Mouse (Mus musculus) midbrain, embryonic 10.5 days (tissue): Measurements from ENCODE around the gene Rora. TPM values are rescaled to one million over a fixed set of nuclear protein-coding genes. Genes with fewer than 3 reads are reported as not detected.

Experiments used
- DNase-seq: peaks from one replicate; pipeline ENCODE4 v3.0.0-alpha.2; 2017; ENCODE audit warnings: low spot score
- H3K27ac ChIP-seq: fragments of 300-500 bp; sonication (generic); replicated peaks from 2 replicates; pipeline ENCODE4 v1.5.1; 2016; ENCODE audit warnings: mild to moderate bottlenecking
- H3K27me3 ChIP-seq: fragments of 300-500 bp; sonication (generic); 2 replicates; pipeline ENCODE4 v1.6.1; 2016; ENCODE audit warnings: low read depth, mild to moderate bottlenecking; ENCODE audit not compliant: poor library complexity, severe bottlenecking
- H3K36me3 ChIP-seq: fragments of 300-500 bp; sonication (generic); 2 replicates; pipeline ENCODE4 v1.6.1; 2016; ENCODE audit warnings: mild to moderate bottlenecking, moderate library complexity
- H3K4me1 ChIP-seq: fragments of 300-500 bp; sonication (generic); 2 replicates; pipeline ENCODE4 v1.6.1; 2016
- H3K4me3 ChIP-seq: fragments of 300-500 bp; sonication (generic); 2 replicates; pipeline ENCODE4 v1.5.1; 2016; ENCODE audit warnings: mild to moderate bottlenecking, moderate library complexity
- H3K9me3 ChIP-seq: fragments of 300-500 bp; sonication (generic); replicated peaks from 2 replicates; pipeline ENCODE4 v1.6.1; 2016; ENCODE audit warnings: mild to moderate bottlenecking
- WGBS: fragments of 180-500 bp; shearing (Covaris S2); methylation state at CpG from one replicate; pipeline ENCODE4 v1.1.7; 2016; 5-methylcytosine and 5-hydroxymethylcytosine counted together
- polyA plus RNA-seq: library from polyadenylated mRNA; unstranded; fragments of >200 nt; fragmentation: Nextera tagmentation; extraction: Ambion mirVana; gene quantifications from 2 replicates; pipeline ENCODE4 v1.2.1, GENCODE M21; 2016

Gene Rora
- polyA plus RNA-seq, 1 experiment from 2014 or later, result 4.1 TPM

DNA sequence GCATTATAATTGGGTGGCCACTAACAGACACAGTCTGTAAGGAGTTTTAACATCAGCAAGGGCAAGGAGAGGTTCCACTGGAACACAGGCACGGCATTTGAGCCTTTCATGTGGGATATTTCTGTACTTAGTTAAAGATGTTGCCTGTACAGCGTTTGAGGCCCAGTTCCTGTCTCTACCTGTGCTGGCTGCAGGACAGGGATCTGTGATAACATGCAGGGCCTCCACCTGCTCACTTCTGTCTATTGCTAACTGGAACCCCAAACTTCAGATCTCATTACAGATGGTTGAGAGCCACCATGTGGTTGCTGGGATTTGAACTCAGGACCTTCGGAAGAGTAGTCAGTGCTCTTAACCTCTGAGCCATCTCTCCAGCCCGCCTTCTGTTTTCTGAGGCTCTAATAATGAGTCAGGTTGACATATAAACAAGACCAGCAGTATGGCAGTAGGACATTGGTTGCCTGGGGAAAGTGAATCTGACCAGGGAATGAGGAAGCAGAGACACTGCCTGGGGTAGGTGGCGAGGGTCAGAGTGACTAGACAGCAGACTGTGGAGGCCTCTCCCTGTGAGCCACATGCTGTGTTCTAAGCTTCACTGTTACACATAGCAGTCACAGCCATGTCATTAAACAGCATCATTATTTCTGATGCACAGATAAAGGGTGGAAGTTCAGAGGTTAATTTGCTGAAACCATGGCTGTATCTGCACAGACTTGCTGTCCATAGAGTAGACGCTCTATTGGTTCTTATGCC is 333.9 kb downstream of the Rora start:
- H3K4me3 ChIP-seq, result no peak overlapping the region
- no peaks in the 10 kb centered on the region for H3K36me3 ChIP-seq
- no peak for DNase-seq
- no peak overlapping the region for H3K27ac ChIP-seq
- peaks cover 22% of the 10 kb centered on the region for H3K4me1 ChIP-seq
- 84% methylated on average over 6 of the region's 6 CpGs for WGBS
- peaks cover 67% of the 10 kb centered on the region for H3K27me3 ChIP-seq
- no peaks in the 10 kb centered on the region for H3K9me3 ChIP-seq

GRCm38 (mm10) chr9:68988162-68988911 is 334.8 kb downstream of the Rora start:
- H3K36me3 ChIP-seq, result no peaks in the 10 kb centered on the region
- H3K27ac ChIP-seq, result no peak overlapping the region
- peaks cover 58% of the 10 kb centered on the region for H3K27me3 ChIP-seq
- H3K4me3 ChIP-seq, result no peak overlapping the region
- DNase-seq, result no peak
- 89% methylated on average over 13 of the region's 13 CpGs for WGBS
- peaks cover 17% of the 10 kb centered on the region for H3K4me1 ChIP-seq
- H3K9me3 ChIP-seq, result no peaks in the 10 kb centered on the region

DNA sequence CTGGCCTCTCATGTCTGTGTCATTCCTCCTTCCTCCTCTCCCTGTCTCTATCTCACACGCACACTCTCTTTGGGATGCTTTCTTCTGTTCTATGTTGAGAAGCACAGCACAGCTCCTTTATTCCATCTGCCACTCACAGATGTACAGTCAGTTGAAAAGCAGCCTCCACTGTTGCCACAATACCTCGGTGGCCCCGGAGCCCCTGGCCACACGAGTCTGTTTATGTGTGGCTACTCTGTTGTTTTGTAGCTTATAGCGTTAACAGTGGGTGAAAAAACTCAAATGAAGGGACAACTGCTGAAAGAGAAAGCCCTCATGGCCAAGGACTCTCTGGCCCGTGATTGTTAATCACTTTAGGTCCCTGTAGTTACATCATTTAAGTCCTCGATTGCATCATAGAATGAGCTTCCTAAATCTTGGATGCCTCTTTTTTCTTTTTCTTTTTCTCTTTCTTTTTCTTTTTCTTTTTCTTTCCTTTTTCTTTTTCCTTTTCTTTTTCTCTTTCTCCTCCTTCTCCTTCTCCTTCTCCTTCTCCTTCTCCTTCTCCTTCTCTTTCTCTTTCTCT is 336.4 kb downstream of the Rora start:
- Histone ChIP-seq H3K9me3 (no peaks in the 10 kb centered on the region), H3K36me3 (no peaks in the 10 kb centered on the region), H3K4me3 (no peak overlapping the region), H3K27ac (no peak overlapping the region), H3K27me3 (peaks cover 42% of the 10 kb centered on the region), H3K4me1 (peaks cover 13% of the 10 kb centered on the region)
- no peak for DNase-seq
- 81% methylated on average over 7 of the region's 7 CpGs for WGBS

GRCm38 (mm10) chr9:68993881-68994280 is 340.3 kb downstream of the Rora start:
- Histone ChIP-seq H3K27me3 (peaks cover 8% of the 10 kb centered on the region), H3K4me3 (no peak overlapping the region), H3K4me1 (0 out of 2 replicates have a peak, but pooled peaks cover 7% of the 10 kb centered on the region), H3K36me3 (no peaks in the 10 kb centered on the region), H3K27ac (no peak overlapping the region), H3K9me3 (peaks cover 5% of the 10 kb centered on the region; the same call in 1 of the 2 replicates)
- no peak for DNase-seq
- WGBS, result 69% methylated on average over 2 of the region's 2 CpGs

GRCm38 (mm10) chr9:68998961-68999360 is 345.4 kb downstream of the Rora start:
- Histone ChIP-seq H3K27ac (no peak overlapping the region), H3K36me3 (no peaks in the 10 kb centered on the region), H3K4me1 (0 out of 2 replicates have a peak, but pooled peaks cover 7% of the 10 kb centered on the region), H3K9me3 (peaks cover 5% of the 10 kb centered on the region; the same call in 1 of the 2 replicates), H3K4me3 (no peak overlapping the region), H3K27me3 (no peaks in the 10 kb centered on the region)
- 91% methylated on average over 9 of the region's 9 CpGs for WGBS
- no peak for DNase-seq

DNA sequence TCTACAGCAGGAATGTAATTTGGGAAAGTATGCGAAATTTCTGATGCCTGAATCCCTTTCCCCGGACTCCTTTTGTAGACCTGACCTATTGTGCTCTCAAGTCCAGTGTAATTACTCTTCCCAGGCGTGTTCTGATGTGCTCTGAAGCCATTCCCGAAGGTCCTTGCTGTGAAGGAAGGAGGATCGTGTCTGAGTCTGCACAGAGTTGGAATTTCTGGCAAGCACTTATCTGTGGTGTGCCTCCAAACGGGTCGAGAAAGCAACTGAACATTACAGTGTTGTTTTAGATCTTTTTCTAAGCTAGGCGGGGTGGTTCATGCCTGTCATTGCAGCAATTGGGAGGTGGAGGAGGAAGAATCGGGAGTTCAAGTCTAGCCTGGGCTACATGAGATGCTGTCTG is 350.9 kb downstream of the Rora start:
- Histone ChIP-seq H3K27ac (no peak overlapping the region), H3K36me3 (no peaks in the 10 kb centered on the region), H3K27me3 (no peaks in the 10 kb centered on the region), H3K4me1 (no peaks in the 10 kb centered on the region), H3K4me3 (no peak overlapping the region), H3K9me3 (no peaks in the 10 kb centered on the region)
- WGBS, result 87% methylated on average over 9 of the region's 9 CpGs
- no peak for DNase-seq

GRCm38 (mm10) chr9:69006666-69007065 is 353.1 kb downstream of the Rora start:
- 86% methylated on average over 3 of the region's 3 CpGs for WGBS
- no peak overlapping the region for H3K27ac ChIP-seq
- no peak for DNase-seq
- no peak overlapping the region for H3K4me3 ChIP-seq
- H3K9me3 ChIP-seq, result no peaks in the 10 kb centered on the region
- no peaks in the 10 kb centered on the region for H3K27me3 ChIP-seq
- H3K4me1 ChIP-seq, result no peaks in the 10 kb centered on the region
- H3K36me3 ChIP-seq, result no peaks in the 10 kb centered on the region

DNA sequence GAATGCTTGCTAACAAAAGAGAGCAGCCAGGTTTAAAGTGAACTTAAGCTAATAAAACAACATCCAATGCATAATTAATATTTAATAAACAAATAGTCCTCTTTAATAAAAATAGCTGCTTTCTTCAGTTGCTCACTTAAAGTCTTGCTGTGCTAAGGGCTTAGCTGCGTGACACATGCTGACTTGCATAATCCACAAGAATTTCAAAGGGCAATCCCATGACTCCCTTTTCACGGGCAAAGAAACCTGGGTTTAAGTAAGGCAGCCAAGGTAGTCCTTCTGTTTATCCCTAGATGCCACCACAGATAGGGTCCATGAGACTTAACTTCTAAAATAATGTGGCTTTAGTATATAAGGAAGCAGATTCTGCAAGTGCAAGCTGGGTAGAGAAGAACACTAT is 355.1 kb downstream of the Rora start:
- Histone ChIP-seq H3K4me3 (no peak overlapping the region), H3K4me1 (no peaks in the 10 kb centered on the region), H3K27me3 (no peaks in the 10 kb centered on the region), H3K27ac (no peak overlapping the region), H3K9me3 (no peaks in the 10 kb centered on the region), H3K36me3 (no peaks in the 10 kb centered on the region)
- no peak for DNase-seq
- 61% methylated on average over 2 of the region's 2 CpGs for WGBS

- Histone ChIP-seq H3K27me3 (no peaks in the 10 kb centered on the region), H3K4me1 (no peaks in the 10 kb centered on the region), H3K27ac (no peak overlapping the region), H3K36me3 (no peaks in the 10 kb centered on the region), H3K4me3 (no peak overlapping the region), H3K9me3 (no peaks in the 10 kb centered on the region)
- WGBS, result 86% methylated on average over 5 of the region's 5 CpGs
- no peak for DNase-seq
Measured at GRCm38 (mm10) chr9:69010886-69011285, 357.3 kb downstream of the Rora start.

DNA sequence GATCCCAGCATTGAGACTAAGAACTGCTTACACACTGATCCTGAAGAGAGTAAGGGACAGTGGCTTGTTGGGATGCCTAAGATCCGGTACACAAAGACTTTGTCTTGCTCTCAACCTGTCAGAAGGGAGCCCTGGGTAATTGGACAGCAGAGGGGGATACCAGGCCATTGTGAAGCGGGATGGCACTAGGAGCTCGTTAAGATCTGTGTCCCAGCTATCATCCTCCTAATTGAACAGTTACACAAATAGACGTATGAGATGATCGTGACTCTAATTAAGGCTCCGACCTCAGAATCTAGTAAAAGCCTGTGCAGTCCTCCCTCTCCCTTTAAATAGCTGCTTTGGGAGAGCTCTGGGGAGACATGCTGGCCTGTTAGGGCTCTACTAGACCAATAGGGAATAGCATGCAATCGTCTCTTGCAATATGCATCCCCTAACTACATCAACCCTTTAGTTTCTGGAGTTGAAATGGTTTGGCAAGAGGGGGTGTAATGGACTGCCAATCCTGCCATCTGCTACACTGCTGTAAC is 359.7 kb downstream of the Rora start:
- H3K9me3 ChIP-seq, result no peaks in the 10 kb centered on the region
- no peaks in the 10 kb centered on the region for H3K4me1 ChIP-seq
- H3K4me3 ChIP-seq, result no peak overlapping the region
- no peak for DNase-seq
- H3K27ac ChIP-seq, result no peak overlapping the region
- no peaks in the 10 kb centered on the region for H3K27me3 ChIP-seq
- 89% methylated on average over 7 of the region's 7 CpGs for WGBS
- H3K36me3 ChIP-seq, result no peaks in the 10 kb centered on the region

GRCm38 (mm10) chr9:69014203-69014602 is 360.6 kb downstream of the Rora start:
- no peak for DNase-seq
- Histone ChIP-seq H3K36me3 (no peaks in the 10 kb centered on the region), H3K27me3 (no peaks in the 10 kb centered on the region), H3K4me3 (no peak overlapping the region), H3K4me1 (no peaks in the 10 kb centered on the region), H3K27ac (no peak overlapping the region), H3K9me3 (no peaks in the 10 kb centered on the region)
- WGBS, result 94% methylated on average over 2 of the region's 2 CpGs

DNA sequence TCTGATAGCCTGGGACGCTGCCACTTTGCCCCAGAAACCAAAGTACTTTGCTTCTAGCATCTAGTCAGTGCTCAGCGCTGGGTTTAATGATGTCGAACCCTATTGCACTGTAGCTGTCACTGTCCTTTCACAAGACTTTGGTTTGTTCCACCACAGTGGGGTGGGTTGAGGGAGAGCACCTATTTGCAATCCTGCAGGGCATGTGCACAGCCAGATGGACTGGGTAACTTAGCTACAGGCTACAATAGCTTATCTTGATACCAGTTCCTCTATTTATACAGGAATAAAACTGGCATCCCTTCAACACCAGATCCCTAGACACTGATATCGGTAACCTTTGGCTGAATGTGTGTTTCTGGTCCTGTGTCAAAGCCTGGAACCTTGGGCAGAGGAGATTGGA is 366.8 kb downstream of the Rora start:
- H3K27me3 ChIP-seq, result no peaks in the 10 kb centered on the region
- H3K4me3 ChIP-seq, result no peak overlapping the region
- no peak overlapping the region for H3K27ac ChIP-seq
- 89% methylated on average over 4 of the region's 4 CpGs for WGBS
- H3K36me3 ChIP-seq, result no peaks in the 10 kb centered on the region
- DNase-seq, result no peak
- H3K9me3 ChIP-seq, result no peaks in the 10 kb centered on the region
- H3K4me1 ChIP-seq, result no peaks in the 10 kb centered on the region

DNA sequence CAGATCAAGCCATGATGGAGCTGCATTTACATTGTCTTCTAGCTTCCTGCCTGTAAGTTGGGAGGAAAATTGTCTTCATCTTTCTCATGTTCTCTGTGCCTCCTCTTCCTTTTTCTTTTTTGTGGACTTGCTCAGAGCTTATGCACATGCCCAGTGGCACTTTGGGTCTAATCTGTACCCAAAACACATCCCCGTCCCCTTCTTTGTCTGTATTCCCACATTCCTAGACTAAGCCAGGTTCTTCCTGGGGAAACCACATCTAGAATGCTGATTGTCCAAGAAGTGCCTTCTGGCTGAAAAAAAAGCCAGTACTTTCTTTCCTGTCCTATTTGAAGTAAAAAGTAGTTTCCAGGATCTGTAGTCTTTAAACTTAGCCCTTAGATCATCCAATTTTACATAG is 367.9 kb downstream of the Rora start:
- peaks cover 7% of the 10 kb centered on the region for H3K4me1 ChIP-seq

More for the DNA sequence above, 367.9 kb downstream of the Rora start:
- no peak overlapping the region for H3K4me3 ChIP-seq
- H3K27me3 ChIP-seq, result no peaks in the 10 kb centered on the region
- 76% methylated on average over 1 of the region's 1 CpGs for WGBS
- DNase-seq, result no peak
- no peak overlapping the region for H3K27ac ChIP-seq
- no peaks in the 10 kb centered on the region for H3K9me3 ChIP-seq
- no peaks in the 10 kb centered on the region for H3K36me3 ChIP-seq
